Mouse (Mus musculus) MEL-GATA-1-ER (cell line): Measurements from ENCODE around the gene Gm5483.
"Not testable (repeated sequence)": the region's sequence is repeated elsewhere in the genome, so short reads cannot be mapped to it uniquely, and the experiment has no call there.

ENCODE experiments used
- DNase-seq: peaks from one replicate; pipeline ENCODE4 v3.0.0-alpha.2; 2012; ENCODE audit warnings: low read depth; ENCODE audit errors: extremely low read depth

The Gm5483 gene

GRCm38 (mm10) chr16:36183912-36184311 is at the start of gene Gm5483:
Gm5483 (plus strand) TSS chr16:36184212.
- DNase-seq: not testable (repeated sequence)

- DNase-seq: no peak
Measured at GRCm38 (mm10) chr16:36138201-36138600, 45.8 kb upstream of the Gm5483 start.

GRCm38 (mm10) chr16:36156402-36156975 is 27.5 kb upstream of the Gm5483 start, which contains the start of gene Stfa2l1:
Stfa2l1 (plus strand) TSS chr16:36156811.
- no peak for DNase-seq

- DNase-seq: peak; percentile 6
Measured at GRCm38 (mm10) chr16:36167841-36168240, 16.2 kb upstream of the Gm5483 start.

- peak; percentile 26 for DNase-seq
Measured at GRCm38 (mm10) chr16:36176108-36176507, 7.9 kb upstream of the Gm5483 start.

GRCm38 (mm10) chr16:36179910-36180309 is 4.1 kb upstream of the Gm5483 start:
- DNase-seq: no peak

GRCm38 (mm10) chr16:36199226-36199625 is 15.2 kb downstream of the Gm5483 start:
- DNase-seq: no peak

- no peak for DNase-seq
Measured at GRCm38 (mm10) chr16:36203846-36204245, 19.8 kb downstream of the Gm5483 start.

GRCm38 (mm10) chr16:36205684-36206083 is 21.7 kb downstream of the Gm5483 start:
- not testable (repeated sequence) for DNase-seq

- DNase-seq: no peak
Measured at GRCm38 (mm10) chr16:36209967-36210453, 26.0 kb downstream of the Gm5483 start, which contains the start of gene Gm5416. Gm5416 (plus strand) TSS chr16:36210403.

- not testable (repeated sequence) for DNase-seq
Measured at GRCm38 (mm10) chr16:36221168-36221567, 37.2 kb downstream of the Gm5483 start, which contains the start of gene 2010005H15Rik. 2010005H15Rik (plus strand) TSS chr16:36221468.
